Comparison of ENCODE assay signal across 8 mouse cellular contexts in genomic region chr5:128191710-128192109, GRCm38 (mm10).
"Had no signal": no experiment of that assay in that cellular context is flagged by ENCODE, and none has a peak within 500 bp of the region (broad histone marks: within the 10 kb centered on the region; RNA-seq: fewer than 3 reads in every experiment).

No protein-coding gene starts in this region.

- H3K9me3 ChIP-seq: limb, embryonic 13.5 days had no signal

- DNase-seq: kidney, postnatal 10 days; kidney, postnatal 4 days; lung, adult 18-20 months; thymus, postnatal 4 days had no signal

- H3K36me3 ChIP-seq: limb, embryonic 13.5 days had no signal

- H3K27me3 ChIP-seq: limb, embryonic 13.5 days had no signal

- H3K4me2 ChIP-seq: limb, embryonic 13.5 days had no signal

- H3K9ac ChIP-seq: limb, embryonic 13.5 days; liver, embryonic 14.5 days had no signal

- H3K27ac ChIP-seq: layer of hippocampus, adult 2 months; limb, embryonic 13.5 days; liver, embryonic 14.5 days; stomach, postnatal 0 days had no signal

- H3K4me3 ChIP-seq: layer of hippocampus, adult 2 months; limb, embryonic 13.5 days had no signal
